Mouse (Mus musculus) hindbrain, postnatal 0 days (tissue): ENCODE results near the gene Cela3b. TPM values are rescaled to one million over a fixed set of nuclear protein-coding genes. Genes with fewer than 3 reads are reported as not detected.
"Not testable (repeated sequence)": the region's sequence is repeated elsewhere in the genome, so short reads cannot be mapped to it uniquely, and the experiment has no call there.

Experiments
- ATAC-seq: fragments of 200-750 bp; cut with Nextera tagmentation; 2 replicates; pipeline ENCODE4 v1.8.0; 2017; ENCODE audit warnings: mild to moderate bottlenecking, moderate TSS enrichment, moderate library complexity
- DNase-seq: peaks from one replicate; pipeline ENCODE4 v3.0.0-alpha.2; 2015; ENCODE audit warnings: low spot score
- H3K27ac ChIP-seq: fragments of 300-500 bp; sonication (generic); 2 replicates; pipeline ENCODE4 v1.5.1; 2014; ENCODE audit warnings: mild to moderate bottlenecking
- H3K27me3 ChIP-seq: fragments of 300-500 bp; sonication (generic); 2 replicates; pipeline ENCODE4 v1.6.1; 2014; ENCODE audit warnings: low read length, mixed read lengths; ENCODE audit not compliant: insufficient read depth
- H3K36me3 ChIP-seq: fragments of 300-500 bp; sonication (generic); 2 replicates; pipeline ENCODE4 v1.6.1; 2014; ENCODE audit warnings: low read length, mixed read lengths; ENCODE audit not compliant: insufficient read depth
- H3K4me1 ChIP-seq: fragments of 300-500 bp; sonication (generic); 2 replicates; pipeline ENCODE4 v1.6.1; 2014; ENCODE audit warnings: antibody characterized with exemption, low read length, mixed read lengths; ENCODE audit not compliant: insufficient read depth
- H3K4me2 ChIP-seq: fragments of 300-500 bp; sonication (generic); 2 replicates; pipeline ENCODE4 v1.6.1; 2014; ENCODE audit warnings: low read depth, mild to moderate bottlenecking, low read length, moderate library complexity, mixed read lengths
- H3K4me3 ChIP-seq: fragments of 300-500 bp; sonication (generic); 2 replicates; pipeline ENCODE4 v1.5.1; 2014; ENCODE audit warnings: low read length
- H3K9ac ChIP-seq: fragments of 300-500 bp; sonication (generic); replicated peaks from 2 replicates; pipeline ENCODE4 v1.6.1; 2014; ENCODE audit warnings: mild to moderate bottlenecking, low read length, moderate library complexity, mixed read lengths
- H3K9me3 ChIP-seq: fragments of 300-500 bp; sonication (generic); 2 replicates; pipeline ENCODE4 v1.6.1; 2016; ENCODE audit warnings: low read length, mixed read lengths
- CTCF ChIP-seq: IDR thresholded peaks from 2 replicates; pipeline ENCODE4 v1.5.1; 2016; ENCODE audit warnings: antibody characterized with exemption, control low read depth, low read depth
- WGBS: fragments of 180-500 bp; shearing (Covaris S2); extraction: QIAGEN DNeasy Blood & Tissue Kit; methylation state at CpG from one replicate; pipeline ENCODE4 v1.1.7; 2014; 5-methylcytosine and 5-hydroxymethylcytosine counted together
- polyA plus RNA-seq: library from polyadenylated mRNA; unstranded; fragments of >200 nt; fragmentation: Nextera tagmentation; extraction: Ambion mirVana; gene quantifications from 2 replicates; pipeline ENCODE4 v1.2.1, GENCODE M21; 2015
- total RNA-seq: library from RNA; depleted of rRNA; stranded (reverse); fragments of >200 nt; gene quantifications from 2 replicates; pipeline ENCODE4 v1.2.3, GENCODE M21; 2014

Gene Cela3b
- total and polyA plus RNA-seq, 2 experiments from 2014 or later, result not detected

- no peak for DNase-seq
- Histone ChIP-seq H3K9me3 (no peaks in the 10 kb centered on the region), H3K27ac (no peak overlapping the region), H3K27me3 (no peaks in the 10 kb centered on the region), H3K9ac (no peak overlapping the region), H3K4me2 (no peak overlapping the region), H3K4me1 (no peaks in the 10 kb centered on the region), H3K4me3 (no peak overlapping the region), H3K36me3 (no peaks in the 10 kb centered on the region)
- no peak for TF ChIP-seq CTCF
- ATAC-seq, result no peak
- 78% methylated on average over 11 of the region's 11 CpGs for WGBS
These were observed 12.4 kb downstream of the Cela3b start for GRCm38 (mm10) chr4:137417712-137418564.

GRCm38 (mm10) chr4:137414936-137415335 lies 15.4 kb downstream of the Cela3b start:
- Histone ChIP-seq H3K9ac (no peak overlapping the region), H3K27me3 (no peaks in the 10 kb centered on the region), H3K27ac (no peak overlapping the region), H3K4me3 (no peak overlapping the region), H3K9me3 (no peaks in the 10 kb centered on the region), H3K4me2 (no peak overlapping the region), H3K4me1 (no peaks in the 10 kb centered on the region), H3K36me3 (no peaks in the 10 kb centered on the region)
- DNase-seq (no peak), ATAC-seq (no peak)
- TF ChIP-seq CTCF, result no peak
- WGBS, result 60% methylated on average over 1 of the region's 1 CpGs

GRCm38 (mm10) chr4:137412185-137412709 lies 18.1 kb downstream of the Cela3b start:
- not testable (repeated sequence) for H3K9ac ChIP-seq, ATAC-seq, H3K4me1 ChIP-seq, H3K27ac ChIP-seq, H3K36me3 ChIP-seq, H3K4me3 ChIP-seq, H3K27me3 ChIP-seq, H3K4me2 ChIP-seq, H3K9me3 ChIP-seq, DNase-seq
- WGBS, result 83% methylated on average over 7 of the region's 7 CpGs

GRCm38 (mm10) chr4:137409691-137410090 lies 20.6 kb downstream of the Cela3b start, which contains the start of gene Cela3a:
TSS of gene Cela3a (minus strand) at chr4:137409791.
- no peak within 1 kb of the TSS for H3K4me3 ChIP-seq
- no peak within 1 kb of the TSS for H3K9ac ChIP-seq
- H3K36me3 ChIP-seq, result no peaks in the 10 kb centered on the region
- H3K4me1 ChIP-seq, result no peaks in the 10 kb centered on the region
- TF ChIP-seq CTCF, result no peak
- H3K27ac ChIP-seq, result no peak within 1 kb of the TSS
- 94% methylated on average over 5 of the region's 5 CpGs for WGBS
- no peaks in the 10 kb centered on the region for H3K27me3 ChIP-seq
- ATAC-seq (no peak), DNase-seq (no peak)
- H3K9me3 ChIP-seq, result no peaks in the 10 kb centered on the region
- H3K4me2 ChIP-seq, result no peak within 1 kb of the TSS

- H3K9me3 ChIP-seq, result no peaks in the 10 kb centered on the region
- H3K9ac ChIP-seq, result no peak overlapping the region
- WGBS, result 84% methylated on average over 3 of the region's 3 CpGs
- DNase-seq, result no peak
- H3K36me3 ChIP-seq, result no peaks in the 10 kb centered on the region
- H3K4me2 ChIP-seq, result no peak overlapping the region
- no peaks in the 10 kb centered on the region for H3K27me3 ChIP-seq
- no peak overlapping the region for H3K4me3 ChIP-seq
- no peak for ATAC-seq
- no peak for TF ChIP-seq CTCF
- no peaks in the 10 kb centered on the region for H3K4me1 ChIP-seq
- no peak overlapping the region for H3K27ac ChIP-seq
These were observed 24.8 kb downstream of the Cela3b start for GRCm38 (mm10) chr4:137405571-137405970.

GRCm38 (mm10) chr4:137396641-137397525 lies 33.5 kb downstream of the Cela3b start:
- no peak overlapping the region for H3K9ac ChIP-seq
- no peak overlapping the region for H3K4me3 ChIP-seq
- DNase-seq, result no peak
- no peak overlapping the region for H3K4me2 ChIP-seq
- no peaks in the 10 kb centered on the region for H3K4me1 ChIP-seq
- no peak overlapping the region for H3K27ac ChIP-seq
- 70% methylated on average over 15 of the region's 15 CpGs for WGBS
- H3K9me3 ChIP-seq, result no peaks in the 10 kb centered on the region
- no peak for TF ChIP-seq CTCF
- no peak for ATAC-seq
- H3K27me3 ChIP-seq, result no peaks in the 10 kb centered on the region
- H3K36me3 ChIP-seq, result no peaks in the 10 kb centered on the region
